Mouse (Mus musculus): ENCODE measurements at regions not wholly inside any gene's neighbourhood (a gene's known extent, or its start where the extent isn't known, plus 50 kb on each side); places are given as distances from the start of the nearest gene placed in this dataset.

- Histone ChIP-seq H3K27me3 (ENCODE audit: insufficient read depth, low read length) (no peaks in the 10 kb centered on the region), H3K36me3 (replicated peaks) (no peaks in the 10 kb centered on the region), H3K9me3 (replicated peaks) (no peaks in the 10 kb centered on the region), H3K4me3 (ENCODE audit: low read depth, low read length) (no peak overlapping the region), H3K4me1 (ENCODE audit: insufficient read depth, low read depth, low read length) (no peaks in the 10 kb centered on the region)
- no peak for TF ChIP-seq CTCF (IDR thresholded peaks at IDR 0.05; ENCODE audit: low read depth, low read length)
- no peak for TF ChIP-seq POLR2AphosphoS5 (IDR thresholded peaks at IDR 0.05; ENCODE audit: insufficient replicate concordance, low read depth, low read length)
- DNase-seq (ENCODE audit: low spot score): no peak
- no peak for ATAC-seq (ENCODE audit: extremely low read depth, insufficient number of reproducible peaks, low FRiP score, poor library complexity, severe bottlenecking)
Measured at GRCm38 (mm10) chr16:62500870-62501269, 285.7 kb downstream of the Nsun3 start.

- Histone ChIP-seq H3K4me3 (ENCODE audit: low read depth, low read length) (no peak overlapping the region), H3K36me3 (replicated peaks) (no peaks in the 10 kb centered on the region), H3K27me3 (ENCODE audit: insufficient read depth, low read length) (no peaks in the 10 kb centered on the region), H3K9me3 (replicated peaks) (no peaks in the 10 kb centered on the region), H3K4me1 (ENCODE audit: insufficient read depth, low read depth, low read length) (no peaks in the 10 kb centered on the region)
- no peak for DNase-seq (ENCODE audit: low spot score)
- TF ChIP-seq GATA1 (IDR thresholded peaks at IDR 0.05; ENCODE audit: borderline replicate concordance, low read length) (no peak), POLR2AphosphoS5 (IDR thresholded peaks at IDR 0.05; ENCODE audit: insufficient replicate concordance, low read depth, low read length) (no peak), TAL1 (conservative IDR thresholded peaks at IDR 0.05; ENCODE audit: low read depth, low read length) (no peak), CTCF (IDR thresholded peaks at IDR 0.05; ENCODE audit: low read depth, low read length) (no peak), GATA2 (IDR thresholded peaks at IDR 0.05; ENCODE audit: borderline replicate concordance, low read depth, low read length) (no peak)
- no peak for ATAC-seq (ENCODE audit: extremely low read depth, insufficient number of reproducible peaks, low FRiP score, poor library complexity, severe bottlenecking)
Measured at GRCm38 (mm10) chr16:62500334-62500733, 286.3 kb downstream of the Nsun3 start.

GRCm38 (mm10) chr16:62498761-62499160 is 287.9 kb downstream of the Nsun3 start:
- no peaks in the 10 kb centered on the region for H3K27me3 ChIP-seq (ENCODE audit: insufficient read depth, low read length)
- H3K4me3 ChIP-seq (ENCODE audit: low read depth, low read length): no peak overlapping the region
- no peaks in the 10 kb centered on the region for H3K9me3 ChIP-seq (replicated peaks)
- no peaks in the 10 kb centered on the region for H3K36me3 ChIP-seq (replicated peaks)
- DNase-seq (ENCODE audit: low spot score): no peak
- no peaks in the 10 kb centered on the region for H3K4me1 ChIP-seq (ENCODE audit: insufficient read depth, low read depth, low read length)
- no peak for ATAC-seq (ENCODE audit: extremely low read depth, insufficient number of reproducible peaks, low FRiP score, poor library complexity, severe bottlenecking)
- TF ChIP-seq CTCF (IDR thresholded peaks at IDR 0.05; ENCODE audit: low read depth, low read length) (no peak), GATA1 (IDR thresholded peaks at IDR 0.05; ENCODE audit: borderline replicate concordance, low read length) (no peak), POLR2AphosphoS5 (IDR thresholded peaks at IDR 0.05; ENCODE audit: insufficient replicate concordance, low read depth, low read length) (no peak)

GRCm38 (mm10) chr16:62496697-62497096 is 289.9 kb downstream of the Nsun3 start:
- H3K27me3 ChIP-seq (ENCODE audit: insufficient read depth, low read length): no peaks in the 10 kb centered on the region
- TF ChIP-seq GATA1 (IDR thresholded peaks at IDR 0.05; ENCODE audit: borderline replicate concordance, low read length): no peak
- no peak for TF ChIP-seq GATA2 (IDR thresholded peaks at IDR 0.05; ENCODE audit: borderline replicate concordance, low read depth, low read length)
- TF ChIP-seq CTCF (IDR thresholded peaks at IDR 0.05; ENCODE audit: low read depth, low read length): no peak
- TF ChIP-seq TAL1 (conservative IDR thresholded peaks at IDR 0.05; ENCODE audit: low read depth, low read length): no peak
- TF ChIP-seq POLR2AphosphoS5 (IDR thresholded peaks at IDR 0.05; ENCODE audit: insufficient replicate concordance, low read depth, low read length): no peak
- no peak overlapping the region for H3K4me3 ChIP-seq (ENCODE audit: low read depth, low read length)
- ATAC-seq (ENCODE audit: extremely low read depth, insufficient number of reproducible peaks, low FRiP score, poor library complexity, severe bottlenecking) (no peak), DNase-seq (ENCODE audit: low spot score) (no peak)
- no peaks in the 10 kb centered on the region for H3K9me3 ChIP-seq (replicated peaks)
- H3K36me3 ChIP-seq (replicated peaks): no peaks in the 10 kb centered on the region
- no peaks in the 10 kb centered on the region for H3K4me1 ChIP-seq (ENCODE audit: insufficient read depth, low read depth, low read length)

GRCm38 (mm10) chr16:62470133-62470532 is 316.5 kb downstream of the Nsun3 start:
- Histone ChIP-seq H3K4me1 (ENCODE audit: insufficient read depth, low read depth, low read length) (no peaks in the 10 kb centered on the region), H3K27me3 (ENCODE audit: insufficient read depth, low read length) (no peaks in the 10 kb centered on the region), H3K4me3 (ENCODE audit: low read depth, low read length) (no peak overlapping the region), H3K36me3 (replicated peaks) (no peaks in the 10 kb centered on the region), H3K9me3 (replicated peaks) (no peaks in the 10 kb centered on the region)
- DNase-seq (ENCODE audit: low spot score) (no peak), ATAC-seq (ENCODE audit: extremely low read depth, insufficient number of reproducible peaks, low FRiP score, poor library complexity, severe bottlenecking) (no peak)
- TF ChIP-seq GATA2 (IDR thresholded peaks at IDR 0.05; ENCODE audit: borderline replicate concordance, low read depth, low read length) (no peak), GATA1 (IDR thresholded peaks at IDR 0.05; ENCODE audit: borderline replicate concordance, low read length) (no peak), POLR2AphosphoS5 (IDR thresholded peaks at IDR 0.05; ENCODE audit: insufficient replicate concordance, low read depth, low read length) (no peak), TAL1 (conservative IDR thresholded peaks at IDR 0.05; ENCODE audit: low read depth, low read length) (no peak), CTCF (IDR thresholded peaks at IDR 0.05; ENCODE audit: low read depth, low read length) (no peak)

DNA sequence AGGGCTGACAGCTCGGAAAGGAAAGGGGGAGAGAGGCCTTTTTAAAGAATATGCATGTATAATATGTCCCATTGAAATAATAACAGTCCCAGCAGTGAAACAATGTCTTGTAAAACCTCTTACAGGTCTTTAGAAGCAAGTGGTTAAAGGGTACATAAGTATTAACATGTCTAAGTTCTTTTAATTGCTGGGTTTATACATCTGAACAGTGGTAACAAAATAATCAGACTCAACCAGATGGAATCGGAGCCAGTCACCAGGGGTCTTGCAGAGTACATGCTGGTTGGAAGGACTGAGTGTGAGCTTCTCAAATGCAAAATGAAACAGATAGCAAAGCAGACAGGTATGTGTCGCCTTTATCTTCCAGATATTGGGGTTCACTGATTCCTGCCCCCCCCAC is 317.3 kb downstream of the Nsun3 start:
- no peak for TF ChIP-seq POLR2AphosphoS5 (IDR thresholded peaks at IDR 0.05; ENCODE audit: insufficient replicate concordance, low read depth, low read length)
- ATAC-seq (ENCODE audit: extremely low read depth, insufficient number of reproducible peaks, low FRiP score, poor library complexity, severe bottlenecking): no peak
- H3K9me3 ChIP-seq (replicated peaks): no peaks in the 10 kb centered on the region

GRCm38 (mm10) chr16:62468846-62469245 is 317.8 kb downstream of the Nsun3 start:
- Histone ChIP-seq H3K9me3 (replicated peaks) (no peaks in the 10 kb centered on the region), H3K4me1 (ENCODE audit: insufficient read depth, low read depth, low read length) (no peaks in the 10 kb centered on the region), H3K27me3 (ENCODE audit: insufficient read depth, low read length) (no peaks in the 10 kb centered on the region), H3K4me3 (ENCODE audit: low read depth, low read length) (no peak overlapping the region), H3K36me3 (replicated peaks) (no peaks in the 10 kb centered on the region)
- ATAC-seq (ENCODE audit: extremely low read depth, insufficient number of reproducible peaks, low FRiP score, poor library complexity, severe bottlenecking) (no peak), DNase-seq (ENCODE audit: low spot score) (no peak)
- TF ChIP-seq GATA1 (IDR thresholded peaks at IDR 0.05; ENCODE audit: borderline replicate concordance, low read length) (no peak), POLR2AphosphoS5 (IDR thresholded peaks at IDR 0.05; ENCODE audit: insufficient replicate concordance, low read depth, low read length) (no peak), GATA2 (IDR thresholded peaks at IDR 0.05; ENCODE audit: borderline replicate concordance, low read depth, low read length) (no peak), CTCF (IDR thresholded peaks at IDR 0.05; ENCODE audit: low read depth, low read length) (no peak), TAL1 (conservative IDR thresholded peaks at IDR 0.05; ENCODE audit: low read depth, low read length) (no peak)

More for the DNA sequence above, 317.3 kb downstream of the Nsun3 start:
- Histone ChIP-seq H3K4me1 (ENCODE audit: insufficient read depth, low read depth, low read length) (no peaks in the 10 kb centered on the region), H3K27me3 (ENCODE audit: insufficient read depth, low read length) (no peaks in the 10 kb centered on the region), H3K36me3 (replicated peaks) (no peaks in the 10 kb centered on the region), H3K4me3 (ENCODE audit: low read depth, low read length) (no peak overlapping the region)
- DNase-seq (ENCODE audit: low spot score): no peak
